Mouse (Mus musculus): ENCODE results near the gene Ano3. TPM values are rescaled to one million over a fixed set of nuclear protein-coding genes. Genes with fewer than 3 reads are reported as not detected.

The Ano3 gene
- total and polyA plus RNA-seq, 3 experiments, result not detected

GRCm38 (mm10) chr2:110950432-110950803, 305 bp downstream of the Ano3 start:
- dilution Hi-C loops (cut with MboI; ENCODE audit: extremely low pct_ligation_motif_present, extremely low pct_unique_long_range_greater_than_20kb, low sequenced_read_pairs) (no loop called here), in situ Hi-C loops (cut with MboI; ENCODE audit: low pct_ligation_motif_present, low pct_unique_long_range_greater_than_20kb, low sequenced_read_pairs) (no loop called here)
- H3K36me3 ChIP-seq (replicated peaks in 1 of 2; ENCODE audit: control insufficient read depth in 1 of 2, insufficient read depth in 1 of 2, low read length in 1 of 2), result no peaks in the 10 kb centered on the region
- TF ChIP-seq TBP (conservative IDR thresholded peaks at IDR 0.05; ENCODE audit: low read depth, low read length) (no peak), SIN3A (IDR thresholded peaks at IDR 0.05; ENCODE audit: low read length) (no peak), UBTF (IDR thresholded peaks at IDR 0.05; ENCODE audit: low read depth, low read length) (no peak)
- H3K4me1 ChIP-seq (ENCODE audit: control insufficient read depth in 1 of 2, insufficient read depth in 2 of 2), result no peaks in the 10 kb centered on the region
- H3K9ac ChIP-seq (ENCODE audit: insufficient read depth, low read depth), result no peak overlapping the region
- H3K27ac ChIP-seq (ENCODE audit: insufficient read depth, low read depth), result no peak overlapping the region
- no peak for DNase-seq (ENCODE audit: extremely low read depth)
- H3K4me2 ChIP-seq (ENCODE audit: insufficient read depth, low read depth, poor library complexity, severe bottlenecking), result no peak overlapping the region
- H3K9me3 ChIP-seq (replicated peaks; ENCODE audit: low read length), result peaks cover 13% of the 10 kb centered on the region
- no peak overlapping the region for H3K4me3 ChIP-seq (replicated peaks in 1 of 3; ENCODE audit: low read depth in 2 of 3, low read length in 2 of 3, poor library complexity in 1 of 3)
- H3K27me3 ChIP-seq (replicated peaks), result no peaks in the 10 kb centered on the region
- H3K79me2 ChIP-seq (replicated peaks; ENCODE audit: control insufficient read depth, extremely low read depth, insufficient read depth, poor library complexity, severe bottlenecking), result no peaks in the 10 kb centered on the region

- in situ Hi-C loops (cut with MboI; ENCODE audit: low pct_ligation_motif_present, low pct_unique_long_range_greater_than_20kb, low sequenced_read_pairs), result no loop called here
- Histone ChIP-seq H3K4me1 (ENCODE audit: control insufficient read depth in 1 of 2, insufficient read depth in 2 of 2) (no peaks in the 10 kb centered on the region), H3K79me2 (replicated peaks; ENCODE audit: control insufficient read depth, extremely low read depth, insufficient read depth, poor library complexity, severe bottlenecking) (no peaks in the 10 kb centered on the region), H3K4me2 (ENCODE audit: insufficient read depth, low read depth, poor library complexity, severe bottlenecking) (no peak overlapping the region), H3K27me3 (replicated peaks) (no peaks in the 10 kb centered on the region), H3K36me3 (replicated peaks in 1 of 2; ENCODE audit: control insufficient read depth in 1 of 2, insufficient read depth in 1 of 2, low read length in 1 of 2) (no peaks in the 10 kb centered on the region), H3K9ac (ENCODE audit: insufficient read depth, low read depth) (no peak overlapping the region), H3K27ac (ENCODE audit: insufficient read depth, low read depth) (no peak overlapping the region), H3K9me3 (replicated peaks; ENCODE audit: low read length) (peaks cover 13% of the 10 kb centered on the region), H3K4me3 (replicated peaks in 1 of 3; ENCODE audit: low read depth in 2 of 3, low read length in 2 of 3, poor library complexity in 1 of 3) (no peak overlapping the region)
- dilution Hi-C loops (cut with MboI; ENCODE audit: extremely low pct_ligation_motif_present, extremely low pct_unique_long_range_greater_than_20kb, low sequenced_read_pairs), result no loop called here
- DNase-seq (ENCODE audit: extremely low read depth), result no peak
- TF ChIP-seq MEF2A (IDR thresholded peaks at IDR 0.05; ENCODE audit: borderline replicate concordance, low read depth, low read length), result no peak
- no peak for TF ChIP-seq RAD21 (IDR thresholded peaks at IDR 0.05; ENCODE audit: low read depth, low read length)
- TF ChIP-seq PAX5 (IDR thresholded peaks at IDR 0.05; ENCODE audit: low read length), result no peak
- no peak for TF ChIP-seq CHD2 (IDR thresholded peaks at IDR 0.05; ENCODE audit: low read length)
- TF ChIP-seq HCFC1 (IDR thresholded peaks at IDR 0.05; ENCODE audit: low read depth, low read length), result no peak
- TF ChIP-seq MAX (IDR thresholded peaks at IDR 0.05; ENCODE audit: low read length), result no peak
- TF ChIP-seq ETS1 (conservative IDR thresholded peaks at IDR 0.05; ENCODE audit: low read depth, low read length), result no peak
Measured at GRCm38 (mm10) chr2:110949679-110950431, 868 bp downstream of the Ano3 start.

GRCm38 (mm10) chr2:110945171-110945570, 5.6 kb downstream of the Ano3 start:
- no peak overlapping the region for H3K9ac ChIP-seq (ENCODE audit: insufficient read depth, low read depth)
- H3K4me2 ChIP-seq (ENCODE audit: insufficient read depth, low read depth, poor library complexity, severe bottlenecking), result no peak overlapping the region
- H3K4me3 ChIP-seq (replicated peaks in 1 of 3; ENCODE audit: low read depth in 2 of 3, low read length in 2 of 3, poor library complexity in 1 of 3), result no peak overlapping the region
- no peak overlapping the region for H3K27ac ChIP-seq (ENCODE audit: insufficient read depth, low read depth)
- dilution Hi-C loops (cut with MboI; ENCODE audit: extremely low pct_ligation_motif_present, extremely low pct_unique_long_range_greater_than_20kb, low sequenced_read_pairs), result no loop called here
- no peak for TF ChIP-seq USF1 (IDR thresholded peaks at IDR 0.05; ENCODE audit: low read depth, low read length)
- TF ChIP-seq BHLHE40 (IDR thresholded peaks at IDR 0.05; ENCODE audit: low read depth, low read length), result no peak
- no peak for TF ChIP-seq RCOR1 (conservative IDR thresholded peaks at IDR 0.05; ENCODE audit: low read depth, low read length)
- TF ChIP-seq POLR2AphosphoS2 (IDR thresholded peaks at IDR 0.05; ENCODE audit: low read depth, low read length), result no peak
- TF ChIP-seq UBTF (IDR thresholded peaks at IDR 0.05; ENCODE audit: low read depth, low read length), result no peak
- TF ChIP-seq HCFC1 (IDR thresholded peaks at IDR 0.05; ENCODE audit: low read depth, low read length), result no peak
- no peaks in the 10 kb centered on the region for H3K79me2 ChIP-seq (replicated peaks; ENCODE audit: control insufficient read depth, extremely low read depth, insufficient read depth, poor library complexity, severe bottlenecking)
- H3K9me3 ChIP-seq (replicated peaks; ENCODE audit: low read length), result peaks cover 18% of the 10 kb centered on the region
- H3K4me1 ChIP-seq (ENCODE audit: control insufficient read depth in 1 of 2, insufficient read depth in 2 of 2), result no peaks in the 10 kb centered on the region
- in situ Hi-C loops (cut with MboI; ENCODE audit: low pct_ligation_motif_present, low pct_unique_long_range_greater_than_20kb, low sequenced_read_pairs), result no loop called here
- DNase-seq (ENCODE audit: extremely low read depth), result no peak
- H3K36me3 ChIP-seq (replicated peaks in 1 of 2; ENCODE audit: control insufficient read depth in 1 of 2, insufficient read depth in 1 of 2, low read length in 1 of 2), result no peaks in the 10 kb centered on the region
- no peaks in the 10 kb centered on the region for H3K27me3 ChIP-seq (replicated peaks)

All from CH12.LX (cell line).